11 mouse cellular contexts compared by ENCODE assay signal in genomic region chr7:130965396-130965795, GRCm38 (mm10). TPM values are rescaled to one million over a fixed set of nuclear protein-coding genes. Genes with fewer than 3 reads are reported as not detected.
A peak's percentile ranks its signal among the peaks of the same experiment; 100 is the strongest.
DNase-seq lines count a peak whose midpoint lies in the region; ATAC-seq and TF ChIP-seq lines count a peak whose summit lies in the region.
"Had no signal": no experiment of that assay in that cellular context is flagged by ENCODE, and none has a peak within 500 bp of the region (broad histone marks: within the 10 kb centered on the region; RNA-seq: fewer than 3 reads in every experiment).

No protein-coding gene starts in this region.

- no peaks in the 10 kb centered on the region for H3K9me3 ChIP-seq in heart, embryonic 13.5 days
- no peaks in the 10 kb centered on the region for H3K9me3 ChIP-seq in neural tube, embryonic 15.5 days (replicated peaks)
- H3K9me3 ChIP-seq in hindbrain, postnatal 0 days (ENCODE audit: low read length): no peaks in the 10 kb centered on the region
- H3K9me3 ChIP-seq: midbrain, embryonic 12.5 days had no signal

- H3K27ac ChIP-seq in heart, embryonic 13.5 days (replicated peaks): peak overlapping the region; percentile 87
- peak overlapping the region; percentile 66; the same call in 1 of the 2 replicates for H3K27ac ChIP-seq in neural tube, embryonic 15.5 days (replicated peaks)
- peak overlapping the region; percentile 72; the same call in 1 of the 2 replicates for H3K27ac ChIP-seq in hindbrain, postnatal 0 days
- H3K27ac ChIP-seq: kidney, postnatal 0 days; midbrain, embryonic 12.5 days had no signal

- ATAC-seq in heart, embryonic 13.5 days (ENCODE audit: extremely low read depth, insufficient number of reproducible peaks, low FRiP score, low TSS enrichment): no peak
- ATAC-seq in neural tube, embryonic 15.5 days (ENCODE audit: low FRiP score): no peak
- ATAC-seq in hindbrain, postnatal 0 days: no peak

- H3K27me3 ChIP-seq in heart, embryonic 13.5 days (replicated peaks): no peaks in the 10 kb centered on the region
- no peaks in the 10 kb centered on the region for H3K27me3 ChIP-seq in neural tube, embryonic 15.5 days (replicated peaks)
- no peaks in the 10 kb centered on the region for H3K27me3 ChIP-seq in hindbrain, postnatal 0 days (ENCODE audit: insufficient read depth, low read length)
- H3K27me3 ChIP-seq: midbrain, embryonic 12.5 days had no signal

- no peak overlapping the region; the same call in 1 of the 2 replicates for H3K4me2 ChIP-seq in heart, embryonic 13.5 days
- no peak overlapping the region for H3K4me2 ChIP-seq in neural tube, embryonic 15.5 days
- no peak overlapping the region for H3K4me2 ChIP-seq in hindbrain, postnatal 0 days (ENCODE audit: low read depth, low read length)
- H3K4me2 ChIP-seq: midbrain, embryonic 12.5 days had no signal

- no peak overlapping the region for H3K9ac ChIP-seq in heart, embryonic 13.5 days
- H3K9ac ChIP-seq in neural tube, embryonic 15.5 days (replicated peaks): no peak overlapping the region
- no peak overlapping the region for H3K9ac ChIP-seq in hindbrain, postnatal 0 days (replicated peaks; ENCODE audit: low read length)
- H3K9ac ChIP-seq: midbrain, embryonic 12.5 days had no signal

- no peak for DNase-seq in heart, adult 18-20 months
- DNase-seq in neural tube, embryonic 10.5 days (ENCODE audit: extremely low spot score, low spot score): no peak
- no peak for DNase-seq in hindbrain, postnatal 0 days (ENCODE audit: low spot score)
- no peak for DNase-seq in right cerebral cortex, postnatal 25 days
- no peak for DNase-seq in thymus, postnatal 25 days
- no peak for DNase-seq in cerebellum, adult 9-10 months
- DNase-seq: thymus, adult 2 months had no signal

- H3K36me3 ChIP-seq in heart, embryonic 13.5 days: peaks cover 10% of the 10 kb centered on the region; the same call in 1 of the 2 replicates
- no peaks in the 10 kb centered on the region for H3K36me3 ChIP-seq in neural tube, embryonic 15.5 days
- H3K36me3 ChIP-seq in hindbrain, postnatal 0 days (ENCODE audit: insufficient read depth, low read length): no peaks in the 10 kb centered on the region
- H3K36me3 ChIP-seq: midbrain, embryonic 12.5 days had no signal

- peaks cover 77% of the 10 kb centered on the region for H3K4me1 ChIP-seq in heart, embryonic 13.5 days
- peaks cover 15% of the 10 kb centered on the region for H3K4me1 ChIP-seq in neural tube, embryonic 15.5 days
- no peaks in the 10 kb centered on the region for H3K4me1 ChIP-seq in hindbrain, postnatal 0 days (ENCODE audit: insufficient read depth, low read length)

- no peak overlapping the region for H3K4me3 ChIP-seq in heart, embryonic 13.5 days
- no peak overlapping the region for H3K4me3 ChIP-seq in neural tube, embryonic 15.5 days (replicated peaks)
- H3K4me3 ChIP-seq in hindbrain, postnatal 0 days (ENCODE audit: low read length): no peak overlapping the region
- H3K4me3 ChIP-seq: midbrain, embryonic 12.5 days had no signal

- no peak for TF ChIP-seq CTCF in hindbrain, postnatal 0 days (IDR thresholded peaks at IDR 0.05; ENCODE audit: low read depth)

- WGBS in heart, embryonic 13.5 days: 77% methylated on average over 4 of the region's 4 CpGs
- 90% methylated on average over 4 of the region's 4 CpGs for WGBS in neural tube, embryonic 15.5 days
- WGBS in hindbrain, postnatal 0 days: 94% methylated on average over 4 of the region's 4 CpGs

RNA-seq across cellular contexts. Expression of gene Htra1, which starts 29.5 kb away (rescaled TPM):
- 52.9 and 65.4 TPM in 2 replicates for polyA plus RNA-seq in heart, embryonic 13.5 days (2015; fragmentation: Nextera tagmentation; extraction: Ambion mirVana)
- 100 to 1,000 TPM; 109 to 122 TPM for total RNA-seq in heart, adult 18-20 months (2021)
- 23.7 and 25.1 TPM in 2 replicates for polyA plus RNA-seq in neural tube, embryonic 15.5 days (2015; fragmentation: Nextera tagmentation; extraction: Ambion mirVana)
- 58.0 and 58.7 TPM in 2 replicates for total RNA-seq in hindbrain, postnatal 0 days (2014; rRNA removed)
- polyA plus RNA-seq in hindbrain, postnatal 0 days (2015; fragmentation: Nextera tagmentation; extraction: Ambion mirVana): 49.4 and 55.0 TPM in 2 replicates
